Mouse (Mus musculus): ENCODE measurements around the gene Zdhhc22. TPM values are rescaled to one million over a fixed set of nuclear protein-coding genes. Genes with fewer than 3 reads are reported as not detected.

Zdhhc22 gene
- polyA plus RNA-seq, 1 experiment, result not detected

DNA sequence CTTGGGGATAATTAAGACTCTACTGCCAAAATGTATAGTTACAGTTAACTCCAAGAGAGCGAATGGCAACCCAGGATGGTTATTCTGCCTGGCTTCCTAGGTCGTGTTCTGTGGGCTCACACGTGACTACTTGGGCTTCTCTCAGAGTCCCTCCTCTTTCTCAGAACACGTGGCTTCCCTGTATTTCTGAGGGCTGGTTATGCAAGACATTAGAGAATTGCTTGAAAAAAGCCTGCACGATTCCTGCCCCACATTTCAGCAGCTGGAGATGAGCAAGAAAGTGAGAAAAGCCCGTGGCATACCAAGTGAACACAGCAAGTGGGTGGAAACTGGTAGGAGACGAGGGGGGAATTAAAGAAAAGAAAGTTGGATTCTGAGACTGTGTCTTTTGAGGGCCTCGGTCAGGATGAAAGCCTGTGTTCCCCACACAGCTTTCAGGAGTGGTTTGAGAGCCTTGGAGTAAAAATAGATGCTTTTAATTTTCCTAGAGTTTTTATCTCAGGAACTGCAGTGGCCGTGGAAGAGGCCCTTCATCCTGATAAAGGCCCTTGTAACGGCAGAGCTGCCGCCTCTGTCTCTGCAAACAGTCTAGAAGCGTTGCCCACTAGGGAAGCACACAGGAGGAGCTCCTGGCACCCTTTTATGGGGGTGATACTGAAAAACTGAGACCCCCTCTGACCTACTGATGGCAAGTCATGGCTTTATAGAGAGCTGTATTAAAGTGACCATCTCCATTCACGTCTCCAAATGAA is 21.6 kb downstream of the Zdhhc22 start:
- Histone ChIP-seq H3K4me3 (ENCODE audit: extremely low read depth, insufficient read depth, insufficient read length) (no peak overlapping the region), H3K4me1 (ENCODE audit: control insufficient read depth, insufficient read depth, insufficient read length) (no peaks in the 10 kb centered on the region), H3K36me3 (ENCODE audit: control insufficient read depth, insufficient read depth, low read length) (peaks cover 10% of the 10 kb centered on the region), H3K27me3 (ENCODE audit: control insufficient read depth, insufficient read depth, low read length) (no peaks in the 10 kb centered on the region), H3K27ac (ENCODE audit: insufficient read depth, low read length) (no peak overlapping the region)
- TF ChIP-seq CTCF (IDR thresholded peaks at IDR 0.05; ENCODE audit: extremely low read depth, insufficient read depth, insufficient read length, insufficient replicate concordance) (no peak), POLR2A (IDR thresholded peaks at IDR 0.05; ENCODE audit: low read depth, low read length) (no peak)
- 60% methylated on average over 13 of the region's 13 CpGs for WGBS
- no peak for DNase-seq (ENCODE audit: low read depth in 1 of 2, low spot score in 2 of 2)

DNA sequence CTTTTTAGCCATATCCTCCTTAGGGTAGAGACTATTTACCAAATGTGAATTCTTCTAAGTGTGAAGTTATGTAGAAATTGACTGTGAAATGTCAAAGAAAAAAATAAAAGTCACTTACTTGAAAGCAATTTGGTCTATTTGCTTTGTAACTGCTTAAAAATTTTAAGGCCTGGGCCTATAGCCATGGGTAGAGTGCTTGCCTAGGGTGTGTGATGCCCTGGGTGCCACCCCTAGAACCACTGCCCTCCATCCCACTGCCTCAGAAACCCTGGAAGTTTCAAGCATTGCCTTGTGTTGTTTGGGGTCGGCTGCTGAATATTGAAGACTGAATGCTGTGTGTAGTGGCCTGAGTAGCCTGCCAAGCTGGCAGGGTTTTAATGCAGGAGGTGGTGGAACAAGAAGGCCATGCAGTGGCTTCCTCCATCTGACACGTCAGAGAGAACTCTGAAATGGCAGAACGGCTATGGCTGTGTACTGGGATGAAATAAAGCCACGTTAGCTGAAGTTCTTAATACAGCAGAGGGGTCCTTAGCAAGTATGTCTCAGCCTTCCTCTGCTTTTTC is 24.9 kb downstream of the Zdhhc22 start:
- Histone ChIP-seq H3K4me1 (ENCODE audit: control insufficient read depth, insufficient read depth, insufficient read length) (no peaks in the 10 kb centered on the region), H3K4me3 (ENCODE audit: extremely low read depth, insufficient read depth, insufficient read length) (no peak overlapping the region), H3K36me3 (ENCODE audit: control insufficient read depth, insufficient read depth, low read length) (peaks cover 32% of the 10 kb centered on the region), H3K27me3 (ENCODE audit: control insufficient read depth, insufficient read depth, low read length) (no peaks in the 10 kb centered on the region), H3K27ac (ENCODE audit: insufficient read depth, low read length) (no peak overlapping the region)
- TF ChIP-seq CTCF (IDR thresholded peaks at IDR 0.05; ENCODE audit: extremely low read depth, insufficient read depth, insufficient read length, insufficient replicate concordance), result no peak
- no peak for TF ChIP-seq POLR2A (IDR thresholded peaks at IDR 0.05; ENCODE audit: low read depth, low read length)
- no peak for DNase-seq (ENCODE audit: low read depth in 1 of 2, low spot score in 2 of 2)
- 92% methylated on average over 4 of the region's 4 CpGs for WGBS

DNA sequence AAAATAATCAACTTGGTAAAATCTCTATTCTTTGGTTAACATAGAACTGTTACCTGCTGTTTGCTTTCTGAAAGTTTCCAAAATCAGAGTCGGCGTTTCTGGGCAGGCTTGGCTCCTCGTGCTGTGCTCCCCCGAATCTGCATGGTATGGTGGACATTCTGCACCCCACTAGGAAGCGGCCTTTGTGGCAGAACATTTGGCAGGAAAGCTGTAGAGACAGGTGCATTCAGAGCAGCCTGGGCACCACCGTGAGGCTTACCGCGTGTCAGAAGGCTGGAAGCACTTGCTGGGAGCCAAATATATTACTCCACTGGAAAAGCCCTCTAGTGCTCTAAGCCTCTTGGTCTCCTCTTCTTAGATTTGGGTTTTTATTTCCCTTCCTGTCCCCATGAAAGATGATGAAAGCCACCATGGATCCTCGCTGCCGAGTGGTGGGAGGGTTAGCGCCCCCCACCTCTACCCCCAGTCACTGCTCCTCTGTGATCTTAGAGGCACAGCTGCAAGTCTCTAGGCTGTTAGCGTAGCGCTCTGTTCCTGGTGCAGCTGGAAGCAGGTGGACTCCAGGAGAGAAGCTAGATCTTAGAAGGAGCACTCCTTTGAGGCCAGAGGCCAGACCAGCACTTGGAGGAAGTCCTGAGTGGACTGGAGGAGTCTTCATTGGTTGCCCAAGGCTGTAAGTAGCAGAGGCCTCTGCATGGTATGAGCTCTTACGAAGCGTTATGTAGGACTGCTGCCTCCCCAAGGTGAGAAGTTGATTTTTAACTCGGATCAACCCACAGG is 25.8 kb downstream of the Zdhhc22 start:
- no peak for TF ChIP-seq CTCF (IDR thresholded peaks at IDR 0.05; ENCODE audit: extremely low read depth, insufficient read depth, insufficient read length, insufficient replicate concordance)
- TF ChIP-seq POLR2A (IDR thresholded peaks at IDR 0.05; ENCODE audit: low read depth, low read length), result no peak
- Histone ChIP-seq H3K4me3 (ENCODE audit: extremely low read depth, insufficient read depth, insufficient read length) (no peak overlapping the region), H3K27me3 (ENCODE audit: control insufficient read depth, insufficient read depth, low read length) (no peaks in the 10 kb centered on the region), H3K4me1 (ENCODE audit: control insufficient read depth, insufficient read depth, insufficient read length) (no peaks in the 10 kb centered on the region), H3K27ac (ENCODE audit: insufficient read depth, low read length) (no peak overlapping the region), H3K36me3 (ENCODE audit: control insufficient read depth, insufficient read depth, low read length) (peaks cover 38% of the 10 kb centered on the region)
- DNase-seq (ENCODE audit: low read depth in 1 of 2, low spot score in 2 of 2), result no peak
- 92% methylated on average over 16 of the region's 16 CpGs for WGBS

DNA sequence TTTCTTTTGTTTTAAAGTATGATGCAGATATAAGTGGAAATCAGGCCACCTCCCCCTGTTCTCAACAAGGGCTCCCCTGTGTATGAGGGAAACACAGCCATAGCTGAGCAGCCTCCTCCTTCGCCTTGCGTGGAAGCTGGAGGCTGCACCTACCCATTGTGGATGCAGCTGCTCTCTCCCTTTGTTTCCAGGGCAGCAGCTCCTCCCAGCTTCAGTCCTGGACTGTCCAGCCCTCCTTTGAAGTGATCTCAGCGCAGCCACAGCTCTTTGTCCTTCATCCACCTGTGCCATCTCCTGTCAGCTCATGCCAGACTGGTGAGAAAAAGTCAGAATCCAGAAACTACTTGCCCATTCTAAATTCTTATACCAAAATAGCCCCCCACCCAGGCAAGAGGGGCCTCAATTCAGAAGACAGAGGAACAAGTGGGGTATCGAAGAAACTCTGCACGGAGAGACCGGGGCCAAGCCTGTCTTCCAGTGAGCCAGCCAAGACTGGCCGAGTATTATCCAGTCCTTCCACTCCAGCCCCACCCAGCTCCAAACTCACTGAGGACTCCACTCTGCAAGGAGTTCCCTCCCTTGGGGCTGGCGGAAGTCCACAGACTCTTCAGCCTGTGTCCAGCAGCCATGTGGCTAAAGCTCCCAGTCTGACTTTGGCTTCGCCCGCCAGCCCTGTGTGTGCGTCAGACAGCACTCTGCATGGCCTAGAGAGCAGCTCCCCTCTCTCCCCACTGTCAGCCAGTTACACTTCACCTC is 28.5 kb downstream of the Zdhhc22 start:
- no peak for TF ChIP-seq CTCF (IDR thresholded peaks at IDR 0.05; ENCODE audit: extremely low read depth, insufficient read depth, insufficient read length, insufficient replicate concordance)
- TF ChIP-seq POLR2A (IDR thresholded peaks at IDR 0.05; ENCODE audit: low read depth, low read length), result no peak
- Histone ChIP-seq H3K27me3 (ENCODE audit: control insufficient read depth, insufficient read depth, low read length) (no peaks in the 10 kb centered on the region), H3K4me1 (ENCODE audit: control insufficient read depth, insufficient read depth, insufficient read length) (no peaks in the 10 kb centered on the region), H3K36me3 (ENCODE audit: control insufficient read depth, insufficient read depth, low read length) (peaks cover 48% of the 10 kb centered on the region), H3K27ac (ENCODE audit: insufficient read depth, low read length) (no peak overlapping the region), H3K4me3 (ENCODE audit: extremely low read depth, insufficient read depth, insufficient read length) (no peak overlapping the region)
- no peak for DNase-seq (ENCODE audit: low read depth in 1 of 2, low spot score in 2 of 2)
- 89% methylated on average over 11 of the region's 11 CpGs for WGBS

DNA sequence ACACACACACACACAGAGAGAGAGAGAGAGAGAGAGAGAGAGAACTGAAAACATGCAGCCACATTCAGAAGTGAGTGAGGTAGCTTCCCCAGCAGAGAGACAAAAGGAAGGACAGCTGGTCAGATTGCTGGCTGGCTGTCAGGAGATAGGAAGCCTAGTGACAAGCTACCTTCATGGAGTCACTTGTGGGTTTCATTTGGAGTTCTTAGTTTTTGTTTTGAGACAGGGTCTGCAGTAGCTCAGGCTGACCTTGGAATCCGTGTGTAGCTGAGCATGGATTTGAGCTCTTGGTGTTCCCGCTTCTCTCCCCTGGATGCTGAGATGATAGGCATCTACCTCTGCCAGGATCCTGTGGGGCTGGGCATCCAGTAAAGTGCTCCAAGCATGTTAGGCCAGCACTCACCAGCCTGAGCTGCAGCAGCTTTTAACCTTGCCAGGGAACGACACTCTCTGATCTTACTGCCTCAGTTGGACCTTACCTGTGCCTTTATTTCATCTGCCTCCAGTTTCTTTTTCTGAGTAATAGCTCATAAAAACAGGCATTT is 29.4 kb downstream of the Zdhhc22 start:
- peaks cover 53% of the 10 kb centered on the region for H3K36me3 ChIP-seq (ENCODE audit: control insufficient read depth, insufficient read depth, low read length)
- WGBS, result over 99% methylated on average over 3 of the region's 3 CpGs
- TF ChIP-seq POLR2A (IDR thresholded peaks at IDR 0.05; ENCODE audit: low read depth, low read length), result no peak
- TF ChIP-seq CTCF (IDR thresholded peaks at IDR 0.05; ENCODE audit: extremely low read depth, insufficient read depth, insufficient read length, insufficient replicate concordance), result no peak
- no peaks in the 10 kb centered on the region for H3K4me1 ChIP-seq (ENCODE audit: control insufficient read depth, insufficient read depth, insufficient read length)
- no peak overlapping the region for H3K27ac ChIP-seq (ENCODE audit: insufficient read depth, low read length)
- H3K27me3 ChIP-seq (ENCODE audit: control insufficient read depth, insufficient read depth, low read length), result no peaks in the 10 kb centered on the region
- no peak overlapping the region for H3K4me3 ChIP-seq (ENCODE audit: extremely low read depth, insufficient read depth, insufficient read length)
- no peak for DNase-seq (ENCODE audit: low read depth in 1 of 2, low spot score in 2 of 2)

DNA sequence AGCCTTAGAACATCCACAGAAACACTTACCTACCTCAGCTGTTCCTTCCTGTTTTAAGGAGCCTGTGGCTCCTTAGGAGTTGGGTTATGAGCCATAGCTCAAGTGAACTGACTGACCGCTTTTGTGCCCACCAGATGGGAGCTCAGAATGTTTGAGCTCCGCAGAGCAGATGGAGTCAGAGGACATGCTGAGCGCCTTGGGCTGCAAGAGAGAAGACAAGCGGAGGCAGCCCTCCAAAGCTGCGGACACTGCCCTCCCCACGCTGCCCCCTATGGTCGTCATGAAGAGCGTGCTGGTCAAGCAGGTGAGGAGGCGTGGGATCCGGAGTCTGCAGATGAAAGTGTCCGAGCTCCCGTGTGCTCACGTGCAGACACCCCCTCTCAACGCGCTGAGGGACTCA is 30.1 kb downstream of the Zdhhc22 start:
- DNase-seq (ENCODE audit: low read depth in 1 of 2, low spot score in 2 of 2), result no peak
- Histone ChIP-seq H3K27ac (ENCODE audit: insufficient read depth, low read length) (no peak overlapping the region), H3K36me3 (ENCODE audit: control insufficient read depth, insufficient read depth, low read length) (peaks cover 55% of the 10 kb centered on the region), H3K4me1 (ENCODE audit: control insufficient read depth, insufficient read depth, insufficient read length) (no peaks in the 10 kb centered on the region), H3K4me3 (ENCODE audit: extremely low read depth, insufficient read depth, insufficient read length) (no peak overlapping the region), H3K27me3 (ENCODE audit: control insufficient read depth, insufficient read depth, low read length) (no peaks in the 10 kb centered on the region)
- TF ChIP-seq CTCF (IDR thresholded peaks at IDR 0.05; ENCODE audit: extremely low read depth, insufficient read depth, insufficient read length, insufficient replicate concordance) (no peak), POLR2A (IDR thresholded peaks at IDR 0.05; ENCODE audit: low read depth, low read length) (no peak)
- 95% methylated on average over 15 of the region's 15 CpGs for WGBS

Data from spleen, adult 2 months (tissue).